Mouse (Mus musculus): ENCODE results near the gene Ifitm6. TPM values are rescaled to one million over a fixed set of nuclear protein-coding genes. Genes with fewer than 3 reads are reported as not detected.

Ifitm6 gene
- polyA plus RNA-seq, 1 experiment from 2014 or later = 0.57 TPM

DNA sequence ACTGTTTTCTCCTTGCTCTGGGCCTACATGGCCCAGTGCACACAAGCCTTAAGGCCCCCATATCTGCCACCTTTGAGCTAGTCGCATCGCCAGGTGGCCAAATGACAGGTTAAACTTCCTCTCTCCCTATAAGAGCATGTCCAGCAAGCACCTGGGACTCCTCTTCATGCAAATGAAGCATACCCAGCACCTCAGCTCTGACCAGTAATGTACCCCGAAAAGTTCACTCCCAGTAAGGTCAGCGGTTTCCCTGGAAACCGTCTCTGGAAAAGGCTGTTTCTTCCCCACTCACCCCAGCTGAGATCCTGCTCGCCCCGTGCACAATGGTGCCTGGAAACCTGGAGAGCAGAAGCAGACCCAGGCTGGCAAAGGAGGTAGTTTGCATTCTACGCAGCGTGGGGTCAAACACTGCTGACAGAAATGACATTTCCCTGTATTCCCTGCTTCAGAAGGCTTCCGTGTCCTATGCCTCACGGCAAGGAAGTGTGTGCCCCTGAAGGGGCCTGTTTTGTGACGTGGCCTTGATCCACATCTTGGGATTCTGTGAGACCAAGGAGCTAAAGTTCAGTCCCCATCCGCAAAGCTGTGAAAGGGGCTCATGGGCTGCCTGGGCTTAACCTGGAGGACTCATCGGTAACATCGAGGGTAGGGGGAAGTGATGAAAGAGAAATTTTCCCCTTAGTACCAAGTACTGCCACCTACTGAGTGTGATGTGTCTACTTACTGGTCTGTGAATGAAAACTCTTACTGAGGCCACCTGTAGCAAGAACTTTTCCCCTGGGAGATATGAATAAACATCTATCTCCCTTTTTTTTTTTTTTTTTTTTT lies 16.6 kb downstream of the Ifitm6 start:
- Histone ChIP-seq H3K4me3 (replicated peaks; ENCODE audit: low read length) (no peak overlapping the region), H3K36me3 (ENCODE audit: control insufficient read depth, insufficient read depth) (no peaks in the 10 kb centered on the region), H3K4me2 (ENCODE audit: low read length) (no peak overlapping the region), H3K27ac (ENCODE audit: low read length) (no peak overlapping the region), H3K9me3 (ENCODE audit: control insufficient read depth, low read length) (no peaks in the 10 kb centered on the region), H3K9ac (replicated peaks; ENCODE audit: low read depth, low read length) (no peak overlapping the region), H3K27me3 (replicated peaks; ENCODE audit: control insufficient read depth, insufficient read depth, low read length) (no peaks in the 10 kb centered on the region), H3K4me1 (replicated peaks; ENCODE audit: control insufficient read depth, insufficient read depth, low read length) (no peaks in the 10 kb centered on the region)
- 75% methylated on average over 15 of the region's 15 CpGs for WGBS
- ATAC-seq = no peak

DNA sequence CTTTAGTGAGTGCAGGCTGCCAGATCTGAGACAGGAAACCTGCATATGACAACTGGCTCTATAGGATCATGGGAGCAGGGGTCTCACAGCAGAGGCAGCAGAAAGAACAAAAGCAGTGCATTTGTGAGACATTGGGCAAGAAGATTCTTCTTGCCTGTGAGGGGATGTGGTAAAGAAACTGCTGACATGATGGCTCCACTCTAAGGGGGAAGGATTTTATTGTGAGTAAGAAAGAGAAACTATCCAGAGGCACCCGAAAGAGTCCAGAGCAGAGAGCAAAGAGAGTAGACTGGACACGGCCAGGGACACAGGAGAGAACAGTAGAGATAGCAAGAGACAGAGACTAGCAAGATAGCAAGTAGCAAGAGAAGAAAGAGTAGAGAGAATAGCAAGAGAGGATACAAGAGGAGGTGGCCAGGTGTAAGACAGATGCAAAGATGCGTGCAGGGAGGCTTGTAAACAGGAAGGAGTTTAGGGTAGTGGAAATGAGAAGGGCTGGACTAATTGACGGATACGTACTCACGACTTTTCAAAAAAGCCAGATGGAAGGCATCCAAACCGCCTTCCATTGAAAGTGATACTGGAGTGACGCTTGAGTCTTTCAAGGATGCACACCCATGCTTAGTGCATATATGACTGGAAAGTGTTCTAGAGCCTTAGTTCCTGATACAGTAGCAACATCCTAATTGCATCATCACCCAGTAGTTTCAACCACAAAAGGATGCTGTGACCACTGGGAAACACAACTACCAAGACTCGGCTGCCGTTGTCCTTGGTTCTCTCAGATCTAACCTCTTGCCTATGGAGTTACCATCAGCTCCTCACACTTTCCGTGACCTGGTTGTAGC lies 18.6 kb downstream of the Ifitm6 start:
- WGBS = 92% methylated on average over 11 of the region's 11 CpGs
- H3K9ac ChIP-seq (replicated peaks; ENCODE audit: low read depth, low read length) = no peak overlapping the region

DNA sequence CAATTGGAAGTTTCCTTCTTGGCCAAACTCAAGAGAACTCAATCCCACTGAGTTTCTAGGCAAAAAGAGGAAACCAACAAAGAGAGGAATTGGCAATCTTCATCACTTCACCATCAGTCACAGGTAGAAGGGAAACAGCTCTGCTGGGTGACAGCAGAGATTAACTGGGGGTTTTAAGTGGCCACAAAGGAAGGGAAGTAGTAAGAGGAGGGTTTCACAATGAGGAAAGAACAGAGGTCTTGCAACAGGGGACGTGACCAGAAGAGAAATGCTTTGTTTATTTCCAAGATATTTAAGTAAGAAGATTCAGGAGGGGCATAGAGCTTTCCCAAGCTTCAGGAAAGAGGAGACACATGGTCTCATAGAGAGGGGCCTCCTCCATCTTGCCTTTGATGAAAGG lies 19.9 kb downstream of the Ifitm6 start:
- ATAC-seq = no peak
- Histone ChIP-seq H3K4me2 (ENCODE audit: low read length) (no peak overlapping the region), H3K4me3 (replicated peaks; ENCODE audit: low read length) (no peak overlapping the region), H3K27ac (ENCODE audit: low read length) (no peak overlapping the region), H3K4me1 (replicated peaks; ENCODE audit: control insufficient read depth, insufficient read depth, low read length) (no peaks in the 10 kb centered on the region), H3K9me3 (ENCODE audit: control insufficient read depth, low read length) (no peaks in the 10 kb centered on the region), H3K9ac (replicated peaks; ENCODE audit: low read depth, low read length) (no peak overlapping the region), H3K27me3 (replicated peaks; ENCODE audit: control insufficient read depth, insufficient read depth, low read length) (no peaks in the 10 kb centered on the region), H3K36me3 (ENCODE audit: control insufficient read depth, insufficient read depth) (no peaks in the 10 kb centered on the region)
- WGBS = 57% methylated on average over 1 of the region's 1 CpGs

More for the DNA sequence above, 18.6 kb downstream of the Ifitm6 start:
- H3K4me3 ChIP-seq (replicated peaks; ENCODE audit: low read length) = no peak overlapping the region
- H3K27ac ChIP-seq (ENCODE audit: low read length) = no peak overlapping the region
- H3K36me3 ChIP-seq (ENCODE audit: control insufficient read depth, insufficient read depth) = no peaks in the 10 kb centered on the region
- no peaks in the 10 kb centered on the region for H3K27me3 ChIP-seq (replicated peaks; ENCODE audit: control insufficient read depth, insufficient read depth, low read length)
- ATAC-seq = no peak
- H3K4me2 ChIP-seq (ENCODE audit: low read length) = no peak overlapping the region
- no peaks in the 10 kb centered on the region for H3K4me1 ChIP-seq (replicated peaks; ENCODE audit: control insufficient read depth, insufficient read depth, low read length)
- H3K9me3 ChIP-seq (ENCODE audit: control insufficient read depth, low read length) = no peaks in the 10 kb centered on the region

DNA sequence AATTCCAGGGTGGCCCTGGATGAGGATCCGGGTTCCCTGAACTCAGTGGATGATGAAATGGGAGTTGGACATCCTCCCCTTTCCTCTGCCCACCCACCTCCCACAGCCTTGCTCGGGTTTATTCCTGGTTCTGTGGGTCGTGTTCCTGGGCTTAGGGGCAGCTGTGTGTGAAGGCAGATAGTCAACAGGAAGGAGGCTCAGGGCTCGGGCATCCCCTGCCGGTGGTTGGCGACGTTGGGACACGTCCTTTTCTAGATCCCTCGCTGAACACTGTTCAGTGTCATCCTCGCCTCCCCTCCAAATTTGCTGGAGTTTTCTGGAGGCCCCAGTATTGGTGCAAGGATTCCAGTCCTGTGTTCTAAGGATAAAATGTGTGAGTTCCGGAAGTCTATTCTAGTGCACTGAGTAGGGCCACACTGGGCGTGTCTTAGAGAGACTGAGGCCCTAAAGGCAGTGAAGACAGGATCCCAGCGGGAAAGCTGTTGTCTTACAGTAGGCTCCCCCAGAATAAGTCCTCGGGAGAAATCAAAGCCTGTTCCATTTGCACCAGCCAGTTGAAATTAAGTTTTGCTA lies 26.5 kb downstream of the Ifitm6 start:
- no peak overlapping the region for H3K9ac ChIP-seq (replicated peaks; ENCODE audit: low read depth, low read length)
- H3K36me3 ChIP-seq (ENCODE audit: control insufficient read depth, insufficient read depth) = no peaks in the 10 kb centered on the region
- no peaks in the 10 kb centered on the region for H3K4me1 ChIP-seq (replicated peaks; ENCODE audit: control insufficient read depth, insufficient read depth, low read length)
- no peak for ATAC-seq
- no peak overlapping the region for H3K4me3 ChIP-seq (replicated peaks; ENCODE audit: low read length)
- no peaks in the 10 kb centered on the region for H3K27me3 ChIP-seq (replicated peaks; ENCODE audit: control insufficient read depth, insufficient read depth, low read length)
- H3K9me3 ChIP-seq (ENCODE audit: control insufficient read depth, low read length) = no peaks in the 10 kb centered on the region
- no peak overlapping the region for H3K27ac ChIP-seq (ENCODE audit: low read length)
- H3K4me2 ChIP-seq (ENCODE audit: low read length) = no peak overlapping the region
- WGBS = 90% methylated on average over 14 of the region's 14 CpGs

DNA sequence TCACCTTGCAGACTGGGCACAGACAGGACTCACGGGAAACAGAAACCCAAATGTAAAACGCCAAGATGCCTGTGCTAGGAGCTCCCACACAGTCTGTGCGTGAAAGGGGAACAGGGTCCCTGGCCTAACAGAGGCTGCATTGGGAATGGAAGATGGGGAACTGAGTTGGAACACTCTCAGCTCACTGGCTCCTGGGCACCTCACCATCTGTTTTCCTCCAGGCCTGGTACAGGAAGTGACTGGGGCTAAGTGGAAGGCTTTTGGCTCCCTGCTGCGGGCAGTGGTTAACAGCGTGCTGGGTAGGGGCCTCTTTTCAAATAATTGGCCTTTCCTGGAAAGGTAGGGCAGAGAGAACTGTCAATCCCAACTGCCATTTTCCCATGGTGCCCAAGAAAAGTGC lies 27.1 kb downstream of the Ifitm6 start:
- no peaks in the 10 kb centered on the region for H3K27me3 ChIP-seq (replicated peaks; ENCODE audit: control insufficient read depth, insufficient read depth, low read length)
- 67% methylated on average over 5 of the region's 5 CpGs for WGBS
- no peak overlapping the region for H3K4me2 ChIP-seq (ENCODE audit: low read length)
- H3K36me3 ChIP-seq (ENCODE audit: control insufficient read depth, insufficient read depth) = no peaks in the 10 kb centered on the region
- no peak for ATAC-seq
- no peak overlapping the region for H3K27ac ChIP-seq (ENCODE audit: low read length)
- H3K9ac ChIP-seq (replicated peaks; ENCODE audit: low read depth, low read length) = no peak overlapping the region
- H3K4me1 ChIP-seq (replicated peaks; ENCODE audit: control insufficient read depth, insufficient read depth, low read length) = no peaks in the 10 kb centered on the region
- H3K9me3 ChIP-seq (ENCODE audit: control insufficient read depth, low read length) = no peaks in the 10 kb centered on the region
- H3K4me3 ChIP-seq (replicated peaks; ENCODE audit: low read length) = no peak overlapping the region

DNA sequence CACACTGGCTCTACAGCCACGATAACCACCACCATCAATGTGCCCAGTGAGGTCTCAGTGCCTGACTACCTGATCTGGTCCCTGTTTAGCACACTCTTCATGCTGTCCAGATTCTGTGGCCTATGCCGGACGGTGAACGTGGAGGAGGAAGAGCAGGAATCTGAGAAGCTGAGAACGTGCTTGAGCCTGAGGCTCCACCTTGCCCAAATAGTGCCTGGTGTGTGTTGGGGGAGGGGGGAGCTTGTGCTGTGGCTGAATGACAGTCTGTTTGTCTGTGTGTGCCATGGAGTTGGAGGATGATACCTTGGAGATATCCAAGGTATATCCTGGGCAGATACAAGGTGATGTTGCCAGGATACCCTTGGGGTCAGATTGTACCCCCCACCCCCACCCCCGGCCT lies 27.5 kb downstream of the Ifitm6 start:
- Histone ChIP-seq H3K9ac (replicated peaks; ENCODE audit: low read depth, low read length) (no peak overlapping the region), H3K4me2 (ENCODE audit: low read length) (no peak overlapping the region), H3K27me3 (replicated peaks; ENCODE audit: control insufficient read depth, insufficient read depth, low read length) (no peaks in the 10 kb centered on the region), H3K36me3 (ENCODE audit: control insufficient read depth, insufficient read depth) (no peaks in the 10 kb centered on the region), H3K4me1 (replicated peaks; ENCODE audit: control insufficient read depth, insufficient read depth, low read length) (no peaks in the 10 kb centered on the region), H3K9me3 (ENCODE audit: control insufficient read depth, low read length) (no peaks in the 10 kb centered on the region), H3K27ac (ENCODE audit: low read length) (no peak overlapping the region), H3K4me3 (replicated peaks; ENCODE audit: low read length) (no peak overlapping the region)
- no peak for ATAC-seq
- 81% methylated on average over 6 of the region's 6 CpGs for whole genome bisulfite sequencing

DNA sequence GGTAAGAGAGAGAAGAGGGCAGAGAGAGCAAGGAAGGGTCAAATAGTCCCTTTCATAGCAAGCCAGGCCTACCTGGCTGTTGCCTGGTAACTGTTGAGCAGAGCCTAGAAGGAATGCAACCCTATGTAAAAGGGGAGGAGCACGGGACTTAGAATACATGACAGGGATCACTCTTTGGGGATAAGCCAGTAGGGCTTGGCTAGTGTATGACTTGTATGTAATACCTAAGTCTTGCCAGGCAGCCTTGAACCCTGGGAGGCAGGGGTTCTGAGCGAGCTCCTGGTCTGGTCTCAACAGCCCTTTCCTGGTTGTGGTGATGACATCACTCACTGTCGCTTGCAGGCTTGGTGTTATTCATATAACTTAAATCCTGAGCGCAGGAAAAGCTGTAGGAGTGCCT lies 28.7 kb downstream of the Ifitm6 start:
- no peaks in the 10 kb centered on the region for H3K9me3 ChIP-seq (ENCODE audit: control insufficient read depth, low read length)
- 87% methylated on average over 4 of the region's 4 CpGs for WGBS
- no peak overlapping the region for H3K4me3 ChIP-seq (replicated peaks; ENCODE audit: low read length)
- no peak overlapping the region for H3K27ac ChIP-seq (ENCODE audit: low read length)
- no peak overlapping the region for H3K9ac ChIP-seq (replicated peaks; ENCODE audit: low read depth, low read length)
- H3K4me2 ChIP-seq (ENCODE audit: low read length) = no peak overlapping the region
- no peaks in the 10 kb centered on the region for H3K4me1 ChIP-seq (replicated peaks; ENCODE audit: control insufficient read depth, insufficient read depth, low read length)
- ATAC-seq = no peak
- no peaks in the 10 kb centered on the region for H3K27me3 ChIP-seq (replicated peaks; ENCODE audit: control insufficient read depth, insufficient read depth, low read length)
- no peaks in the 10 kb centered on the region for H3K36me3 ChIP-seq (ENCODE audit: control insufficient read depth, insufficient read depth)

DNA sequence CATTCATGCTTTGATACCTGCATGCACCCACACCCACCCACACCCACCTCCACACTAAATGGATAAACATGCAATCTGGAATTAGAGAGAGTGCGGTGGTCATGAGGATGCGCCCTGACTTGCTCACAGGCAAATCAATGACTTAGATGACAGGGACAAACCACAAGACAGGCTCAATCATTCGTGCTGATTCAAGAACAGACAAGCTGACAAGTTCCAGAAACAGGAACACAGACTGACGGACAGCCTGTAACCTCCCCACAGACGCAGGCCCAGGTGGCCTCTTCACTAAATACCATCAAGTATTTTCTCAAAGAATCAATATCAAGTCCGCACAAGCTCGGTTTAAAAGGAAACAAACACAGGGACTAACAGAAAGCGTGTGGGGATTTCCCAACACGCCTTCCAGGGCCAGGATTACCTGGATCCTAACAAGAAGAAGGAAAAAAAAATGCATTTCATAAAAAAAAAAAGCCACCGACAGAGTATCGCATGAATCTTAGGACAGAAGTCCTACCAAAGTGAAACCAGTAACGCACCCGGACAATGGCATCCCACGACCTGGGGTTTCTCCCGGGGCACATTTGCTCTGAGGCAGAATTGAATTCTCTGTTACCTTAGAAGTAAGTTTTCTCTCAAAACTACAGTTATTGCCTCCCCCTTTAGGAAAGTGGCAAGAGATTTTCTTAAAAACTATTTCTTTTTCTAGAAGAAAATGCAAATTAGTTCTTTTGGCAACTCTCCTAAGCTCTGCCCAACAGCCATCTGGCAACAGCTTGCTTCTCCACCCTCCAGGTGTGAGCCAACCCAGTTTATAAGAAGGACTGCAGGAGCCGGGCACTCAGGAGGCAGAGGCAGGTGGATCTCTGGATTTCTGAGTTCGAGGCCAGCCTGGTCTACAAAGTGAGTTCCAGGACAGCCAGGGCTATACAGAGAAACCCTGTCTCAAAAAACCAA lies 30.3 kb downstream of the Ifitm6 start:
- Histone ChIP-seq H3K27ac (ENCODE audit: low read length) (no peak overlapping the region), H3K4me1 (replicated peaks; ENCODE audit: control insufficient read depth, insufficient read depth, low read length) (no peaks in the 10 kb centered on the region), H3K27me3 (replicated peaks; ENCODE audit: control insufficient read depth, insufficient read depth, low read length) (no peaks in the 10 kb centered on the region), H3K4me2 (ENCODE audit: low read length) (no peak overlapping the region), H3K9me3 (ENCODE audit: control insufficient read depth, low read length) (no peaks in the 10 kb centered on the region), H3K36me3 (ENCODE audit: control insufficient read depth, insufficient read depth) (no peaks in the 10 kb centered on the region), H3K4me3 (replicated peaks; ENCODE audit: low read length) (no peak overlapping the region), H3K9ac (replicated peaks; ENCODE audit: low read depth, low read length) (no peak overlapping the region)
- no peak for ATAC-seq
- 87% methylated on average over 17 of the region's 17 CpGs for WGBS
